Mouse (Mus musculus): ENCODE results near the gene Npc1l1.

Npc1l1 gene

GRCm38 (mm10) chr11:6207090-6207489 lies 22.9 kb downstream of the Npc1l1 start:
- DNase-seq (ENCODE audit: low spot score in 2 of 2): no peak

GRCm38 (mm10) chr11:6200570-6200969 lies 29.4 kb downstream of the Npc1l1 start:
- no peak for DNase-seq (ENCODE audit: low spot score in 2 of 2)

- DNase-seq (ENCODE audit: low spot score in 2 of 2): peak; percentile 88 to 90
Observed at GRCm38 (mm10) chr11:6200087-6200569, 29.8 kb downstream of the Npc1l1 start, which contains the start of gene Nudcd3. Gene Nudcd3, minus strand, starts transcription at chr11:6200415.

GRCm38 (mm10) chr11:6199410-6200086 lies 30.4 kb downstream of the Npc1l1 start, which contains the start of gene A730071L15Rik:
Gene A730071L15Rik, plus strand, starts transcription at chr11:6200029.
- no peak for DNase-seq (ENCODE audit: low spot score in 2 of 2)

- DNase-seq (ENCODE audit: low spot score in 2 of 2): no peak
Observed at GRCm38 (mm10) chr11:6198449-6198848, 31.5 kb downstream of the Npc1l1 start.

- no peak for DNase-seq (ENCODE audit: low spot score in 2 of 2)
Observed at GRCm38 (mm10) chr11:6196780-6197179, 33.2 kb downstream of the Npc1l1 start.

GRCm38 (mm10) chr11:6187878-6188277 lies 42.1 kb downstream of the Npc1l1 start:
- DNase-seq (ENCODE audit: low spot score in 2 of 2): peak; percentile 68 to 84

GRCm38 (mm10) chr11:6187399-6187798 lies 42.5 kb downstream of the Npc1l1 start:
- DNase-seq (ENCODE audit: low spot score in 2 of 2): no peak

- peak in 1 of 2 experiments; percentile 34 for DNase-seq (ENCODE audit: low spot score in 2 of 2)
Observed at GRCm38 (mm10) chr11:6184202-6184935, 45.6 kb downstream of the Npc1l1 start.

GRCm38 (mm10) chr11:6183246-6183645 lies 46.7 kb downstream of the Npc1l1 start:
- DNase-seq (ENCODE audit: low spot score in 2 of 2): no peak

GRCm38 (mm10) chr11:6180811-6181399 lies 49.0 kb downstream of the Npc1l1 start:
- no peak for DNase-seq (ENCODE audit: low spot score in 2 of 2)

- no peak for DNase-seq (ENCODE audit: low spot score in 2 of 2)
Observed at GRCm38 (mm10) chr11:6179194-6179593, 50.7 kb downstream of the Npc1l1 start.

- no peak for DNase-seq (ENCODE audit: low spot score in 2 of 2)
Observed at GRCm38 (mm10) chr11:6178673-6179166, 51.2 kb downstream of the Npc1l1 start.

- DNase-seq (ENCODE audit: low spot score in 2 of 2): no peak
Observed at GRCm38 (mm10) chr11:6177781-6178420, 52.0 kb downstream of the Npc1l1 start.

GRCm38 (mm10) chr11:6175506-6175905 lies 54.4 kb downstream of the Npc1l1 start:
- DNase-seq (ENCODE audit: low spot score in 2 of 2): no peak

- DNase-seq (ENCODE audit: low spot score in 2 of 2): no peak
Observed at GRCm38 (mm10) chr11:6174719-6175118, 55.2 kb downstream of the Npc1l1 start.

GRCm38 (mm10) chr11:6169041-6169663 lies 60.8 kb downstream of the Npc1l1 start:
- no peak for DNase-seq (ENCODE audit: low spot score in 2 of 2)

GRCm38 (mm10) chr11:6166351-6166750 lies 63.6 kb downstream of the Npc1l1 start:
- no peak for DNase-seq (ENCODE audit: low spot score in 2 of 2)

GRCm38 (mm10) chr11:6165391-6166081 lies 64.4 kb downstream of the Npc1l1 start:
- no peak for DNase-seq (ENCODE audit: low spot score in 2 of 2)

GRCm38 (mm10) chr11:6164781-6165180 lies 65.2 kb downstream of the Npc1l1 start:
- no peak for DNase-seq (ENCODE audit: low spot score in 2 of 2)

GRCm38 (mm10) chr11:6163706-6164105 lies 66.2 kb downstream of the Npc1l1 start:
- no peak for DNase-seq (ENCODE audit: low spot score in 2 of 2)
